Mouse (Mus musculus): ENCODE measurements around the gene Amigo1. TPM values are rescaled to one million over a fixed set of nuclear protein-coding genes. Genes with fewer than 3 reads are reported as not detected.

Gene Amigo1
- 0.45 and 0.60 TPM in 2 replicates for polyA plus RNA-seq (2012; rRNA removed)
- 0.49 and 0.56 TPM in 2 replicates for polyA plus RNA-seq (2014; fragmentation: Nextera tagmentation; extraction: Ambion mirVana)

GRCm38 (mm10) chr3:108186098-108187047 is at the start of gene Amigo1:
TSS of gene Amigo1 (plus strand) at chr3:108186335.
- Histone ChIP-seq H3K36me3 (replicated peaks; ENCODE audit: control insufficient read depth, insufficient read depth, low read depth) (no peaks in the 10 kb centered on the region), H3K9ac (replicated peaks) (peak within 1 kb of the TSS; percentile 20; the same call in 1 of the 2 replicates), H3K27me3 (ENCODE audit: control insufficient read depth, insufficient read depth, low read length) (peaks cover 34% of the 10 kb centered on the region)

GRCm38 (mm10) chr3:108139113-108139512 is 47.0 kb upstream of the Amigo1 start:
- DNase-seq (ENCODE audit: low read depth in 3 of 3, low spot score in 3 of 3) (no peak), ATAC-seq (ENCODE audit: insufficient read depth) (no peak)
- H3K9ac ChIP-seq (replicated peaks): no peak overlapping the region
- H3K27me3 ChIP-seq (ENCODE audit: control insufficient read depth, insufficient read depth, low read length): no peaks in the 10 kb centered on the region
- WGBS (ENCODE audit: insufficient replicate concordance): 62% methylated on average over 1 of the region's 1 CpGs
- no peak overlapping the region for H3K4me3 ChIP-seq (ENCODE audit: insufficient read depth in 1 of 2, low read depth in 2 of 2, low read length in 2 of 2)
- H3K36me3 ChIP-seq (replicated peaks; ENCODE audit: control insufficient read depth, insufficient read depth, low read depth): peaks cover 13% of the 10 kb centered on the region
- no peaks in the 10 kb centered on the region for H3K9me3 ChIP-seq (ENCODE audit: control insufficient read depth, low read length)
- H3K4me2 ChIP-seq (ENCODE audit: low read depth): no peak overlapping the region
- peaks cover 0 to 11% of the 10 kb centered on the region in 2 experiments; a peak in 3 of 4 replicates for H3K4me1 ChIP-seq (replicated peaks; ENCODE audit: control insufficient read depth in 2 of 2, insufficient read depth in 2 of 2, low read length in 1 of 2)
- TF ChIP-seq CTCF (IDR thresholded peaks at IDR 0.05; ENCODE audit: low read depth) (no peak), EP300 (IDR thresholded peaks at IDR 0.05; ENCODE audit: low read depth) (no peak)
- H3K27ac ChIP-seq: no peak overlapping the region

More at GRCm38 (mm10) chr3:108186098-108187047, at the start of gene Amigo1:
- 2% methylated on average over 89 of the region's 100 CpGs for WGBS (ENCODE audit: insufficient replicate concordance)
- peak within 1 kb of the TSS; percentile 58 to 70 for H3K4me3 ChIP-seq (ENCODE audit: insufficient read depth in 1 of 2, low read depth in 2 of 2, low read length in 2 of 2)
- ATAC-seq (ENCODE audit: insufficient read depth) (peak; percentile 55), DNase-seq (ENCODE audit: low read depth in 3 of 3, low spot score in 3 of 3) (no peak)
- TF ChIP-seq CTCF (IDR thresholded peaks at IDR 0.05; ENCODE audit: low read depth): no peak
- TF ChIP-seq EP300 (IDR thresholded peaks at IDR 0.05; ENCODE audit: low read depth): no peak
- peaks cover 0 to 2% of the 10 kb centered on the region in 2 experiments; a peak in 1 of 4 replicates for H3K4me1 ChIP-seq (replicated peaks; ENCODE audit: control insufficient read depth in 2 of 2, insufficient read depth in 2 of 2, low read length in 1 of 2)
- H3K27ac ChIP-seq: no peak within 1 kb of the TSS
- no peaks in the 10 kb centered on the region for H3K9me3 ChIP-seq (ENCODE audit: control insufficient read depth, low read length)
- H3K4me2 ChIP-seq (ENCODE audit: low read depth): peak within 1 kb of the TSS; percentile 84

- TF ChIP-seq EP300 (IDR thresholded peaks at IDR 0.05; ENCODE audit: low read depth) (no peak), CTCF (IDR thresholded peaks at IDR 0.05; ENCODE audit: low read depth) (no peak)
These were observed 45.3 kb upstream of the Amigo1 start for GRCm38 (mm10) chr3:108140786-108141185.

GRCm38 (mm10) chr3:108145534-108146445 is 40.3 kb upstream of the Amigo1 start, which contains the start of gene Gnai3:
TSS of gene Gnai3 (minus strand) at chr3:108146146.
- H3K9me3 ChIP-seq (ENCODE audit: control insufficient read depth, low read length): no peaks in the 10 kb centered on the region
- H3K36me3 ChIP-seq (replicated peaks; ENCODE audit: control insufficient read depth, insufficient read depth, low read depth): no peaks in the 10 kb centered on the region; the same call in 1 of the 2 replicates
- 0% methylated on average over 63 of the region's 63 CpGs for WGBS (ENCODE audit: insufficient replicate concordance)
- H3K9ac ChIP-seq (replicated peaks): peak within 1 kb of the TSS; percentile 94
- peak; percentile 88 to 91 (median 89) for DNase-seq (ENCODE audit: low read depth in 3 of 3, low spot score in 3 of 3)
- TF ChIP-seq CTCF (IDR thresholded peaks at IDR 0.05; ENCODE audit: low read depth) (peak; percentile 59; the same call in 1 of the 2 replicates), EP300 (IDR thresholded peaks at IDR 0.05; ENCODE audit: low read depth) (peak; percentile 43; the same call in 1 of the 2 replicates)
- H3K4me2 ChIP-seq (ENCODE audit: low read depth): peak within 1 kb of the TSS; percentile 97
- H3K27ac ChIP-seq: peak within 1 kb of the TSS; percentile 89
- peak; percentile 96 for ATAC-seq (ENCODE audit: insufficient read depth)
- no peaks in the 10 kb centered on the region for H3K27me3 ChIP-seq (ENCODE audit: control insufficient read depth, insufficient read depth, low read length)
- peak within 1 kb of the TSS; percentile 77 to 95 for H3K4me3 ChIP-seq (ENCODE audit: insufficient read depth in 1 of 2, low read depth in 2 of 2, low read length in 2 of 2)
- H3K4me1 ChIP-seq (replicated peaks; ENCODE audit: control insufficient read depth in 2 of 2, insufficient read depth in 2 of 2, low read length in 1 of 2): peaks cover 15 to 16% of the 10 kb centered on the region in 2 experiments

More at GRCm38 (mm10) chr3:108140786-108141185, 45.3 kb upstream of the Amigo1 start:
- H3K27me3 ChIP-seq (ENCODE audit: control insufficient read depth, insufficient read depth, low read length): no peaks in the 10 kb centered on the region
- no peak overlapping the region for H3K4me3 ChIP-seq (ENCODE audit: insufficient read depth in 1 of 2, low read depth in 2 of 2, low read length in 2 of 2)
- no peak overlapping the region for H3K4me2 ChIP-seq (ENCODE audit: low read depth)
- H3K9ac ChIP-seq (replicated peaks): no peak overlapping the region
- no peak overlapping the region for H3K27ac ChIP-seq
- peaks cover 13% of the 10 kb centered on the region for H3K36me3 ChIP-seq (replicated peaks; ENCODE audit: control insufficient read depth, insufficient read depth, low read depth)
- H3K9me3 ChIP-seq (ENCODE audit: control insufficient read depth, low read length): no peaks in the 10 kb centered on the region
- WGBS (ENCODE audit: insufficient replicate concordance): 68% methylated on average over 4 of the region's 4 CpGs
- H3K4me1 ChIP-seq (replicated peaks; ENCODE audit: control insufficient read depth in 2 of 2, insufficient read depth in 2 of 2, low read length in 1 of 2): peaks cover 3 to 12% of the 10 kb centered on the region in 2 experiments
- ATAC-seq (ENCODE audit: insufficient read depth) (no peak), DNase-seq (ENCODE audit: low read depth in 3 of 3, low spot score in 3 of 3) (no peak)
